Mouse (Mus musculus) kidney, embryonic 15.5 days (tissue): ENCODE measurements around the gene Gm9573. TPM values are rescaled to one million over a fixed set of nuclear protein-coding genes. Genes with fewer than 3 reads are reported as not detected.
A peak's percentile ranks its signal among the peaks of the same experiment; 100 is the strongest.

ENCODE experiments used
- ATAC-seq: fragments of 200-750 bp; cut with Nextera tagmentation; replicated peaks from 2 replicates; pipeline ENCODE4 v1.8.0; 2017; ENCODE audit warnings: moderate TSS enrichment; ENCODE audit not compliant: low FRiP score
- H3K27ac ChIP-seq: fragments of 300-500 bp; sonication (generic); 2 replicates; pipeline ENCODE4 v1.5.1; 2015; ENCODE audit warnings: mild to moderate bottlenecking, inconsistent platforms
- H3K27me3 ChIP-seq: fragments of 300-500 bp; sonication (generic); 2 replicates; pipeline ENCODE4 v1.6.1; 2015; ENCODE audit warnings: inconsistent platforms
- H3K36me3 ChIP-seq: fragments of 300-500 bp; sonication (generic); 2 replicates; pipeline ENCODE4 v1.6.1; 2015; ENCODE audit warnings: inconsistent platforms
- H3K4me1 ChIP-seq: fragments of 300-500 bp; sonication (generic); 2 replicates; pipeline ENCODE4 v1.6.1; 2015; ENCODE audit warnings: inconsistent platforms
- H3K4me2 ChIP-seq: fragments of 300-500 bp; sonication (generic); 2 replicates; pipeline ENCODE4 v1.6.1; 2015; ENCODE audit warnings: moderate library complexity, mild to moderate bottlenecking, inconsistent platforms
- H3K4me3 ChIP-seq: fragments of 300-500 bp; sonication (generic); replicated peaks from 2 replicates; pipeline ENCODE4 v1.5.1; 2015; ENCODE audit warnings: mild to moderate bottlenecking, inconsistent platforms
- H3K9ac ChIP-seq: fragments of 300-500 bp; sonication (generic); 2 replicates; pipeline ENCODE4 v1.6.1; 2015; ENCODE audit warnings: mild to moderate bottlenecking, inconsistent platforms
- H3K9me3 ChIP-seq: fragments of 300-500 bp; sonication (generic); replicated peaks from 2 replicates; pipeline ENCODE4 v1.6.1; 2016; ENCODE audit warnings: inconsistent platforms
- WGBS: fragments of 180-500 bp; shearing (Covaris S2); methylation state at CpG from one replicate; pipeline ENCODE4 v1.1.7; 2015; ENCODE audit warnings: mixed read lengths; 5-methylcytosine and 5-hydroxymethylcytosine counted together
- polyA plus RNA-seq: library from polyadenylated mRNA; unstranded; fragments of >200 nt; fragmentation: Nextera tagmentation; extraction: Ambion mirVana; gene quantifications from 2 replicates; pipeline ENCODE4 v1.2.1, GENCODE M21; 2015

The Gm9573 gene
- polyA plus RNA-seq, 1 experiment from 2014 or later, result not detected

GRCm38 (mm10) chr17:35569091-35569944 lies 57.1 kb downstream of the Gm9573 start:
- ATAC-seq, result peak; percentile 43; the same call in 1 of the 2 replicates
- Histone ChIP-seq H3K36me3 (no peaks in the 10 kb centered on the region), H3K4me1 (peaks cover 9% of the 10 kb centered on the region), H3K4me3 (peak overlapping the region; percentile 28), H3K27ac (no peak overlapping the region), H3K4me2 (peak overlapping the region; percentile 57), H3K9me3 (no peaks in the 10 kb centered on the region), H3K9ac (peak overlapping the region; percentile 29; the same call in 1 of the 2 replicates), H3K27me3 (peaks cover 37% of the 10 kb centered on the region)
- WGBS, result 5% methylated on average over 28 of the region's 28 CpGs

Other genes starting within 250 kb of the Gm9573 start
- gene H2-Q4, start 247.0 kb downstream of the Gm9573 start, polyA plus RNA-seq, result 4.0 and 4.1 TPM in 2 replicates
- gene H2-Q6, start 201.8 kb downstream of the Gm9573 start, polyA plus RNA-seq, result 3.0 and 5.2 TPM in 2 replicates
- 12.7 and 13.9 TPM in 2 replicates for gene H2-Q7, start 187.5 kb downstream of the Gm9573 start, polyA plus RNA-seq
- gene H2-Q10, start 156.5 kb downstream of the Gm9573 start, polyA plus RNA-seq, result 2.0 and 4.7 TPM in 2 replicates
- gene Pou5f1, start 120.6 kb downstream of the Gm9573 start, polyA plus RNA-seq, result 0.13 TPM in 1 of 2 replicates, not detected in the other
- 69.5 and 71.7 TPM in 2 replicates for gene Tcf19, start 109.8 kb downstream of the Gm9573 start, polyA plus RNA-seq
- 19.9 and 21.7 TPM in 2 replicates for gene Cchcr1, start 109.5 kb downstream of the Gm9573 start, polyA plus RNA-seq
- gene Psors1c2, start 93.4 kb downstream of the Gm9573 start, polyA plus RNA-seq, result 0.94 and 1.5 TPM in 2 replicates
- 0.23 TPM in 1 of 2 replicates, not detected in the other for gene Cdsn, start 74.5 kb downstream of the Gm9573 start, polyA plus RNA-seq
- gene 2300002M23Rik, start 59.2 kb downstream of the Gm9573 start, polyA plus RNA-seq, result 0.13 TPM in 1 of 2 replicates, not detected in the other
- gene Sfta2, start 25.1 kb downstream of the Gm9573 start, polyA plus RNA-seq, result 1.8 and 2.9 TPM in 2 replicates
- 0.26 TPM in 2 replicates for gene Mucl3, start 17.1 kb upstream of the Gm9573 start, polyA plus RNA-seq
- gene Vars2, start 41.0 kb upstream of the Gm9573 start, polyA plus RNA-seq, result 15.9 and 18.8 TPM in 2 replicates
- 48.5 and 49.9 TPM in 2 replicates for gene Gtf2h4, start 47.1 kb upstream of the Gm9573 start, polyA plus RNA-seq
- 83.0 and 86.1 TPM in 2 replicates for gene Ddr1, start 78.0 kb upstream of the Gm9573 start, polyA plus RNA-seq
- 25.3 and 25.4 TPM in 2 replicates for gene Ier3, start 195.0 kb upstream of the Gm9573 start, polyA plus RNA-seq
- 42.3 and 44.6 TPM in 2 replicates for gene Flot1, start 196.6 kb upstream of the Gm9573 start, polyA plus RNA-seq
- 951 and 997 TPM in 2 replicates for gene Tubb5, start 211.7 kb upstream of the Gm9573 start, polyA plus RNA-seq
- 16.5 TPM in 2 replicates for gene Mdc1, start 214.9 kb upstream of the Gm9573 start, polyA plus RNA-seq
- 58.0 and 65.7 TPM in 2 replicates for gene Nrm, start 234.7 kb upstream of the Gm9573 start, polyA plus RNA-seq
- gene Ppp1r18, start 239.0 kb upstream of the Gm9573 start, polyA plus RNA-seq, result 20.8 and 23.2 TPM in 2 replicates